Comparison of ENCODE assay signal across 20 mouse cellular contexts in the genomic region with DNA sequence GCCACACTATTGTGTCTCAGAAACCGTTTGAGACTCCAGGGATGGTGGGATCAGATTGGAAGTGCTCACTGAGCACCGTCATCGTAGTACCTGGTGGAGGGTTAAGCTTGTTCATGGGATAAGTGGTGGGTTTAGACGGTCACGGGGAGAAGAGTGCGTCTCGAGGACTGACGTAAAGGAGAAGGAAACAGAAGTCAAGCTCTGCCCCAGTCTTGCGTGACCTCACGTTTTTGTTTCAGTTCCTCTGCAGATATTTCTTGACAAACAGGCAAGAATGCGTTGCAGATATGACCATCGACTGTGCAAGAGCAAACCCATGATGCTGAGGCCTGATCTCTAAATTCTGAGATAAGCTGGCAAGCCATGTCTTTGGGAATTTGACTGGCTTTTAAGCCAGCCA. TPM values are rescaled to one million over a fixed set of nuclear protein-coding genes. Genes with fewer than 3 reads are reported as not detected.
DNase-seq lines count a peak whose midpoint lies in the region; ATAC-seq and TF ChIP-seq lines count a peak whose summit lies in the region.
"Had no signal": no experiment of that assay in that cellular context is flagged by ENCODE, and none has a peak within 500 bp of the region (broad histone marks: within the 10 kb centered on the region; RNA-seq: fewer than 3 reads in every experiment).

No protein-coding gene starts in this region.

- no peaks in the 10 kb centered on the region for H3K4me1 ChIP-seq in heart, adult 2 months (ENCODE audit: control insufficient read depth, insufficient read depth, low read length)
- no peaks in the 10 kb centered on the region for H3K4me1 ChIP-seq in heart, embryonic 10.5 days
- H3K4me1 ChIP-seq in hindbrain, embryonic 16.5 days (ENCODE audit: control insufficient read depth, insufficient read depth, low read depth, low read length), result no peaks in the 10 kb centered on the region
- H3K4me1 ChIP-seq: limb, embryonic 10.5 days; lung, embryonic 15.5 days; neural tube, embryonic 15.5 days had no signal

- no peak for TF ChIP-seq POLR2A in heart, adult 2 months (IDR thresholded peaks at IDR 0.05; ENCODE audit: insufficient read depth, low read depth, low read length)

- H3K27ac ChIP-seq in heart, adult 2 months, result peak overlapping the region; percentile 15; the same call in 1 of the 2 replicates
- no peak overlapping the region for H3K27ac ChIP-seq in heart, embryonic 10.5 days
- no peak overlapping the region for H3K27ac ChIP-seq in hindbrain, embryonic 16.5 days (ENCODE audit: low read depth, low read length)
- H3K27ac ChIP-seq: hindbrain, embryonic 10.5 days; limb, embryonic 10.5 days; lung, embryonic 15.5 days; neural tube, embryonic 15.5 days had no signal

- TF ChIP-seq CTCF in heart, adult 2 months (IDR thresholded peaks at IDR 0.05), result no peak

- H3K36me3 ChIP-seq in heart, adult 2 months (ENCODE audit: control insufficient read depth, insufficient read depth, low read length), result no peaks in the 10 kb centered on the region
- no peaks in the 10 kb centered on the region for H3K36me3 ChIP-seq in heart, embryonic 10.5 days
- H3K36me3 ChIP-seq in hindbrain, embryonic 16.5 days (ENCODE audit: control insufficient read depth, insufficient read depth, low read length), result no peaks in the 10 kb centered on the region
- H3K36me3 ChIP-seq: G1E; hindbrain, embryonic 10.5 days; limb, embryonic 10.5 days; neural tube, embryonic 15.5 days had no signal

- H3K79me2 ChIP-seq in heart, adult 2 months (replicated peaks; ENCODE audit: control insufficient read depth, insufficient read depth, low read length), result no peaks in the 10 kb centered on the region

- ATAC-seq in megakaryocyte progenitor cell, adult 5-6 weeks (replicated peaks; ENCODE audit: poor library complexity), result peak; percentile 81
- no peak for ATAC-seq in hindbrain, embryonic 16.5 days
- ATAC-seq: intestine, embryonic 16.5 days had no signal

- intact Hi-C loops in heart, adult 2 months (cut with DNase I), result no loop called here
- intact Hi-C loops in left cerebral cortex, postnatal 10 days (cut with DNase I), result no loop called here

- H3K9me3 ChIP-seq in heart, embryonic 10.5 days, result no peaks in the 10 kb centered on the region
- H3K9me3 ChIP-seq in hindbrain, embryonic 16.5 days (ENCODE audit: control insufficient read depth, low read length), result no peaks in the 10 kb centered on the region
- H3K9me3 ChIP-seq: G1E; hindbrain, embryonic 10.5 days; limb, embryonic 10.5 days; lung, embryonic 15.5 days; neural tube, embryonic 15.5 days had no signal

- TF ChIP-seq EP300 in heart, adult 2 months (IDR thresholded peaks at IDR 0.05; ENCODE audit: insufficient read depth, low read depth, low read length), result no peak

- no peak overlapping the region for H3K4me3 ChIP-seq in heart, adult 2 months
- H3K4me3 ChIP-seq in heart, embryonic 10.5 days, result no peak overlapping the region
- no peak overlapping the region for H3K4me3 ChIP-seq in hindbrain, embryonic 16.5 days (ENCODE audit: low read length)
- H3K4me3 ChIP-seq: hindbrain, embryonic 10.5 days; limb, embryonic 10.5 days; lung, embryonic 15.5 days; neural tube, embryonic 15.5 days had no signal

- DNase-seq in heart, adult 2 months, result peak in 1 of 2 experiments; percentile 56
- DNase-seq in heart, embryonic 10.5 days (ENCODE audit: low spot score), result no peak
- peak; percentile 91 for DNase-seq in A20 (ENCODE audit: low read depth, low spot score)
- DNase-seq in c-Kit-positive CD71-negative TER-119-negative erythroid progenitor cells, embryonic 14.5 days (ENCODE audit: low read depth), result peak; percentile 33
- DNase-seq in urinary bladder, postnatal 25 days (ENCODE audit: low spot score), result no peak
- DNase-seq in left cerebral cortex, postnatal 10 days (ENCODE audit: extremely low spot score in 1 of 2, low spot score in 2 of 2), result no peak
- DNase-seq: cerebellum, adult 11-12 months; gastrocnemius, postnatal 36 days; kidney, postnatal 25 days; thymus, adult 2 months had no signal

- WGBS in heart, adult 2 months, result 57% methylated on average over 12 of the region's 12 CpGs
- WGBS in heart, embryonic 10.5 days, result 84% methylated on average over 12 of the region's 12 CpGs
- WGBS in hindbrain, embryonic 16.5 days, result 93% methylated on average over 12 of the region's 12 CpGs

- no peak overlapping the region for H3K4me2 ChIP-seq in hindbrain, embryonic 16.5 days (ENCODE audit: low read length)
- H3K4me2 ChIP-seq: lung, embryonic 15.5 days; neural tube, embryonic 15.5 days had no signal

- H3K9ac ChIP-seq in heart, adult 2 months (ENCODE audit: low read depth, low read length), result no peak overlapping the region
- no peak overlapping the region for H3K9ac ChIP-seq in hindbrain, embryonic 16.5 days (ENCODE audit: low read depth, low read length)
- H3K9ac ChIP-seq: lung, embryonic 15.5 days; neural tube, embryonic 15.5 days had no signal

- H3K27me3 ChIP-seq in heart, adult 2 months (ENCODE audit: control insufficient read depth, insufficient read depth, low read length), result no peaks in the 10 kb centered on the region
- no peaks in the 10 kb centered on the region for H3K27me3 ChIP-seq in heart, embryonic 10.5 days (ENCODE audit: insufficient read depth, poor library complexity, severe bottlenecking)
- H3K27me3 ChIP-seq in hindbrain, embryonic 16.5 days (replicated peaks; ENCODE audit: control insufficient read depth, insufficient read depth, low read length), result no peaks in the 10 kb centered on the region
- H3K27me3 ChIP-seq: lung, embryonic 15.5 days; neural tube, embryonic 15.5 days had no signal

RNA-seq across cellular contexts. Expression of gene Ildr1, which starts 18.0 kb away (rescaled TPM):
- not detected for total RNA-seq in heart, adult 2 months (2021)
- polyA plus RNA-seq in heart, adult 2 months (2012; rRNA removed), result 0.06 and 0.86 TPM in 2 replicates
- polyA plus RNA-seq in heart, embryonic 10.5 days (2016; fragmentation: Nextera tagmentation; extraction: Ambion mirVana), result 0.11 and 0.44 TPM in 2 replicates
- total RNA-seq in megakaryocyte progenitor cell, adult 5-6 weeks (2015), result 0.15 TPM in 1 of 2 replicates, not detected in the other
- total RNA-seq in megakaryocyte progenitor cell, adult 5-6 weeks (2017), result 0.10 TPM in 1 of 2 replicates, not detected in the other
- polyA plus RNA-seq in hindbrain, embryonic 16.5 days (2015; fragmentation: Nextera tagmentation; extraction: Ambion mirVana), result 0.36 and 0.68 TPM in 2 replicates
- total RNA-seq in left cerebral cortex, postnatal 10 days (2021), result under 1 TPM; 0.24 to 0.39 TPM
- total RNA-seq: adrenal gland, postnatal 36 days; gastrocnemius, postnatal 36 days had no signal
- polyA plus RNA-seq: C2C12, G1E had no signal

RNA-seq across cellular contexts. Expression of gene Cd86, which starts 45.9 kb away (rescaled TPM):
- 1 to 10 TPM; 1.1 to 1.4 TPM for total RNA-seq in heart, adult 2 months (2021)
- polyA plus RNA-seq in heart, adult 2 months (2012; rRNA removed), result 1.00 and 1.9 TPM in 2 replicates
- 0.30 TPM in 2 replicates for polyA plus RNA-seq in heart, embryonic 10.5 days (2016; fragmentation: Nextera tagmentation; extraction: Ambion mirVana)
- 2.6 and 3.2 TPM in 2 replicates for total RNA-seq in megakaryocyte progenitor cell, adult 5-6 weeks (2015)
- total RNA-seq in megakaryocyte progenitor cell, adult 5-6 weeks (2017), result 0.91 and 1.5 TPM in 2 replicates
- polyA plus RNA-seq in hindbrain, embryonic 16.5 days (2015; fragmentation: Nextera tagmentation; extraction: Ambion mirVana), result 1.7 and 2.3 TPM in 2 replicates
- total RNA-seq in left cerebral cortex, postnatal 10 days (2021), result 1 to 10 TPM; 1.1 to 1.2 TPM
- total RNA-seq: G1E had no signal
- polyA plus RNA-seq: C2C12, G1E had no signal

Comparison
In these comparisons a context has a peak if more than half of its experiments do, and no peak if none do; other contexts are left out.
1. DNase-seq: peak in A20 (single experiment) and c-Kit-positive CD71-negative TER-119-negative erythroid progenitor cells, embryonic 14.5 days (single experiment); none in heart, embryonic 10.5 days (single experiment), urinary bladder, postnatal 25 days (single experiment) and left cerebral cortex, postnatal 10 days (0 of 2).